Mouse (Mus musculus) CH12.LX (cell line): ENCODE measurements at regions not wholly inside any gene's neighbourhood (a gene's known extent, or its start where the extent isn't known, plus 50 kb on each side); places are given as distances from the start of the nearest gene placed in this dataset.

Experiments
- DNase-seq: peaks from one replicate; pipeline ENCODE4 v3.0.0-alpha.2; 2013; ENCODE audit errors: extremely low read depth
- H3K27ac ChIP-seq: 2 replicates; pipeline ENCODE4 v1.5.1; 2012; ENCODE audit warnings: low read depth, mild to moderate bottlenecking, control low read depth, moderate library complexity; ENCODE audit not compliant: insufficient read depth
- H3K27me3 ChIP-seq: replicated peaks from 2 replicates; pipeline ENCODE3; 2012; ENCODE audit warnings: inconsistent platforms
- H3K36me3 ChIP-seq, 2 experiments: replicated peaks in 1 of 2; 2 replicates each; pipeline versions ENCODE3 to v1.6.1; 2012; ENCODE audit warnings: inconsistent platforms in 1 of 2, low read length in 1 of 2, mild to moderate bottlenecking in 1 of 2, mixed read lengths in 1 of 2, moderate library complexity in 1 of 2; ENCODE audit not compliant: control insufficient read depth in 1 of 2, insufficient read depth in 1 of 2
- H3K4me1 ChIP-seq, 2 experiments: 2 replicates each; pipeline ENCODE4 v1.6.1; 2012; ENCODE audit warnings: inconsistent platforms in 1 of 2, moderate library complexity in 1 of 2; ENCODE audit not compliant: insufficient read depth in 2 of 2, control insufficient read depth in 1 of 2
- H3K4me2 ChIP-seq: 2 replicates; pipeline ENCODE4 v1.6.1; 2012; ENCODE audit warnings: low read depth, mild to moderate bottlenecking, control low read depth; ENCODE audit not compliant: poor library complexity, insufficient read depth, severe bottlenecking
- H3K4me3 ChIP-seq, 3 experiments: fragments of 150-350 bp in 1 of 3; sonication (generic) in 1 of 3; replicated peaks in 1 of 3; 2 replicates each; pipeline versions ENCODE3 to v1.5.1; 2011 to 2012; ENCODE audit warnings: low read depth in 2 of 3, low read length in 2 of 3, mild to moderate bottlenecking in 2 of 3, moderate library complexity in 2 of 3, control low read depth in 1 of 3, improper control_type of control experiment in 1 of 3, inconsistent platforms in 1 of 3, mixed read lengths in 1 of 3; ENCODE audit not compliant: poor library complexity in 1 of 3
- H3K79me2 ChIP-seq: replicated peaks from 2 replicates; pipeline ENCODE4 v1.6.1; 2012; ENCODE audit warnings: mild to moderate bottlenecking, moderate library complexity; ENCODE audit not compliant: control insufficient read depth, poor library complexity, insufficient read depth, severe bottlenecking; ENCODE audit errors: extremely low read depth
- H3K9ac ChIP-seq: 2 replicates; pipeline ENCODE4 v1.6.1; 2012; ENCODE audit warnings: low read depth, mild to moderate bottlenecking, control low read depth, moderate library complexity; ENCODE audit not compliant: insufficient read depth
- H3K9me3 ChIP-seq: replicated peaks from 2 replicates; pipeline ENCODE3; 2012; ENCODE audit warnings: low read length, inconsistent platforms, mixed read lengths
- BHLHE40 ChIP-seq: IDR thresholded peaks from 2 replicates; pipeline ENCODE4 v1.6.1; 2011; ENCODE audit warnings: mild to moderate bottlenecking, low read depth, low read length, improper control_type of control experiment
- CHD1 ChIP-seq: IDR thresholded peaks from 2 replicates; pipeline ENCODE4 v1.6.1; 2012; ENCODE audit warnings: low read depth, low read length, improper control_type of control experiment, inconsistent platforms
- CHD2 ChIP-seq: IDR thresholded peaks from 2 replicates; pipeline ENCODE4 v1.6.1; 2011; ENCODE audit warnings: low read length, improper control_type of control experiment
- CTCF ChIP-seq, 2 experiments: IDR thresholded peaks in 1 of 2; conservative IDR thresholded peaks in 1 of 2; 2 replicates each; pipeline ENCODE4 v1.5.1; 2011 to 2012; ENCODE audit warnings: low read depth in 2 of 2, low read length in 2 of 2, improper control_type of control experiment in 1 of 2, inconsistent platforms in 1 of 2, mild to moderate bottlenecking in 1 of 2, moderate library complexity in 1 of 2
- E2F4 ChIP-seq: IDR thresholded peaks from 2 replicates; pipeline ENCODE4 v1.6.1; 2011; ENCODE audit warnings: low read depth, low read length, improper control_type of control experiment; ENCODE audit not compliant: insufficient replicate concordance
- ELF1 ChIP-seq: IDR thresholded peaks from 2 replicates; pipeline ENCODE4 v1.6.1; 2014; ENCODE audit warnings: low read depth, mild to moderate bottlenecking, inconsistent platforms, low read length, improper control_type of control experiment
- EP300 ChIP-seq: IDR thresholded peaks from 2 replicates; pipeline ENCODE4 v1.6.1; 2011; ENCODE audit warnings: low read length, improper control_type of control experiment
- ETS1 ChIP-seq: conservative IDR thresholded peaks from 2 replicates; pipeline ENCODE4 v1.6.1; 2012; ENCODE audit warnings: low read depth, mild to moderate bottlenecking, inconsistent platforms, low read length, improper control_type of control experiment, moderate library complexity
- IRF4 ChIP-seq: IDR thresholded peaks from 2 replicates; pipeline ENCODE4 v1.6.1; 2014; ENCODE audit warnings: low read depth, mild to moderate bottlenecking, inconsistent platforms, low read length, improper control_type of control experiment
- JUND ChIP-seq: conservative IDR thresholded peaks from 2 replicates; pipeline ENCODE4 v1.6.1; 2011; ENCODE audit warnings: low read depth, low read length, improper control_type of control experiment
- KAT2A ChIP-seq: IDR thresholded peaks from 2 replicates; pipeline ENCODE4 v1.6.1; 2012; ENCODE audit warnings: low read length, improper control_type of control experiment, inconsistent platforms; ENCODE audit not compliant: insufficient replicate concordance
- MAFK ChIP-seq: IDR thresholded peaks from 2 replicates; pipeline ENCODE4 v1.6.1; 2011; ENCODE audit warnings: low read length, improper control_type of control experiment; ENCODE audit not compliant: insufficient replicate concordance
- MAZ ChIP-seq: IDR thresholded peaks from 2 replicates; pipeline ENCODE4 v1.6.1; 2012; ENCODE audit warnings: low read depth, mild to moderate bottlenecking, inconsistent platforms, low read length, improper control_type of control experiment, moderate library complexity
- MXI1 ChIP-seq: IDR thresholded peaks from 2 replicates; pipeline ENCODE4 v1.6.1; 2011; ENCODE audit warnings: mild to moderate bottlenecking, low read depth, low read length, improper control_type of control experiment
- MYC ChIP-seq: IDR thresholded peaks from 2 replicates; pipeline ENCODE4 v1.6.1; 2011; ENCODE audit warnings: low read depth, mild to moderate bottlenecking, improper control_type of control experiment, low read length
- NRF1 ChIP-seq: IDR thresholded peaks from 2 replicates; pipeline ENCODE4 v1.6.1; 2014; ENCODE audit warnings: low read depth, mild to moderate bottlenecking, inconsistent platforms, low read length, improper control_type of control experiment, moderate library complexity
- PAX5 ChIP-seq: IDR thresholded peaks from 2 replicates; pipeline ENCODE4 v1.6.1; 2012; ENCODE audit warnings: low read length, inconsistent platforms, mixed read lengths
- POLR2A ChIP-seq: IDR thresholded peaks from 2 replicates; pipeline ENCODE4 v1.6.1; 2011; ENCODE audit warnings: low read depth, mild to moderate bottlenecking, improper control_type of control experiment, low read length
- POLR2AphosphoS2 ChIP-seq: IDR thresholded peaks from 2 replicates; pipeline ENCODE4 v1.6.1; 2011; ENCODE audit warnings: low read depth, low read length, improper control_type of control experiment
- RAD21 ChIP-seq: IDR thresholded peaks from 2 replicates; pipeline ENCODE4 v1.6.1; 2011; ENCODE audit warnings: low read depth, mild to moderate bottlenecking, low read length, improper control_type of control experiment, moderate library complexity
- SIN3A ChIP-seq: IDR thresholded peaks from 2 replicates; pipeline ENCODE4 v1.6.1; 2012; ENCODE audit warnings: low read length, improper control_type of control experiment, inconsistent platforms
- TBP ChIP-seq: conservative IDR thresholded peaks from 2 replicates; pipeline ENCODE4 v1.6.1; 2011; ENCODE audit warnings: low read depth, low read length, improper control_type of control experiment
- TCF12 ChIP-seq: IDR thresholded peaks from 2 replicates; pipeline ENCODE4 v1.6.1; 2014; ENCODE audit warnings: low read depth, mild to moderate bottlenecking, inconsistent platforms, low read length, improper control_type of control experiment
- UBTF ChIP-seq: IDR thresholded peaks from 2 replicates; pipeline ENCODE4 v1.6.1; 2012; ENCODE audit warnings: low read depth, mild to moderate bottlenecking, inconsistent platforms, low read length, improper control_type of control experiment, moderate library complexity
- USF1 ChIP-seq: IDR thresholded peaks from 2 replicates; pipeline ENCODE4 v1.6.1; 2014; ENCODE audit warnings: low read depth, mild to moderate bottlenecking, inconsistent platforms, low read length, improper control_type of control experiment
- USF2 ChIP-seq: conservative IDR thresholded peaks from 2 replicates; pipeline ENCODE4 v1.6.1; 2011; ENCODE audit warnings: low read depth, low read length, improper control_type of control experiment
- ZMIZ1 ChIP-seq: IDR thresholded peaks from 2 replicates; pipeline ENCODE4 v1.6.1; 2012; ENCODE audit warnings: low read depth, mild to moderate bottlenecking, inconsistent platforms, low read length, improper control_type of control experiment
- ZNF384 ChIP-seq: IDR thresholded peaks from 2 replicates; pipeline ENCODE4 v1.6.1; 2012; ENCODE audit warnings: low read depth, low read length, improper control_type of control experiment, inconsistent platforms
- dilution Hi-C: fragments of 300-500 bp; cut with MboI; formaldehyde crosslinking; loops from 2 replicates; pipeline ENCODE4 v1.14.3; 2020; ENCODE audit warnings: low sequenced_read_pairs; ENCODE audit not compliant: extremely low pct_unique_long_range_greater_than_20kb, extremely low pct_ligation_motif_present
- in situ Hi-C: fragments of 300-500 bp; cut with MboI; formaldehyde crosslinking; loops from 3 replicates; pipeline ENCODE4 v1.14.3; 2019; ENCODE audit warnings: low sequenced_read_pairs, low pct_ligation_motif_present, low pct_unique_long_range_greater_than_20kb, mixed read lengths

- Histone ChIP-seq H3K36me3 (no peaks in the 10 kb centered on the region), H3K9me3 (peaks cover 37% of the 10 kb centered on the region), H3K4me3 (no peak overlapping the region), H3K27me3 (no peaks in the 10 kb centered on the region), H3K27ac (no peak overlapping the region), H3K9ac (no peak overlapping the region), H3K79me2 (no peaks in the 10 kb centered on the region), H3K4me2 (no peak overlapping the region), H3K4me1 (no peaks in the 10 kb centered on the region)
- dilution Hi-C loops: no loop called here
- in situ Hi-C loops: no loop called here
- no peak for DNase-seq
- TF ChIP-seq KAT2A (no peak), USF2 (no peak), POLR2AphosphoS2 (no peak), CHD2 (no peak), ZNF384 (no peak), IRF4 (no peak), ELF1 (no peak), ZMIZ1 (no peak), EP300 (no peak), USF1 (no peak), MXI1 (no peak), BHLHE40 (no peak), CHD1 (no peak), TBP (no peak), UBTF (no peak), CTCF (conservative IDR thresholded peaks at IDR 0.05 in 1 of 2, IDR thresholded peaks at IDR 0.05 in 1 of 2; ENCODE audit: low read depth in 2 of 2, low read length in 2 of 2) (no peak), MAZ (no peak), TCF12 (no peak)
Measured at GRCm38 (mm10) chr14:114566411-114567030, 525.5 kb upstream of the Gpc5 start.

GRCm38 (mm10) chr14:114567673-114568309, 524.2 kb upstream of the Gpc5 start:
- dilution Hi-C loops (no loop called here), in situ Hi-C loops (no loop called here)
- Histone ChIP-seq H3K9me3 (peaks cover 37% of the 10 kb centered on the region), H3K4me3 (no peak overlapping the region), H3K79me2 (no peaks in the 10 kb centered on the region), H3K4me1 (no peaks in the 10 kb centered on the region), H3K36me3 (no peaks in the 10 kb centered on the region), H3K27me3 (no peaks in the 10 kb centered on the region), H3K9ac (no peak overlapping the region), H3K4me2 (no peak overlapping the region), H3K27ac (no peak overlapping the region)
- DNase-seq: no peak
- TF ChIP-seq POLR2A: no peak
- TF ChIP-seq MYC: no peak
- no peak for TF ChIP-seq MXI1
- TF ChIP-seq RAD21: no peak
- no peak for TF ChIP-seq IRF4
- TF ChIP-seq JUND: no peak
- TF ChIP-seq E2F4: no peak
- no peak for TF ChIP-seq PAX5
- no peak for TF ChIP-seq ETS1
- no peak for TF ChIP-seq MAFK
- no peak for TF ChIP-seq SIN3A
- TF ChIP-seq UBTF: no peak
- TF ChIP-seq NRF1: no peak
- TF ChIP-seq, all 38 proteins: peak for 0
